ENCODE assay signal across 8 mouse cellular contexts in genomic region chr15:96284711-96285322, GRCm38 (mm10). TPM values are rescaled to one million over a fixed set of nuclear protein-coding genes. Genes with fewer than 3 reads are reported as not detected.
A peak's percentile ranks its signal among the peaks of the same experiment; 100 is the strongest.
DNase-seq lines count a peak whose midpoint lies in the region; ATAC-seq and TF ChIP-seq lines count a peak whose summit lies in the region.

No protein-coding gene starts in this region.

- H3K4me3 ChIP-seq in CH12.LX (replicated peaks in 1 of 3; ENCODE audit: low read depth in 2 of 3, low read length in 2 of 3, poor library complexity in 1 of 3), result peak overlapping the region; percentile 73 to 83 (median 83)
- peak overlapping the region; percentile 93 for H3K4me3 ChIP-seq in embryonic facial prominence, embryonic 11.5 days (ENCODE audit: low read depth, low read length)
- peak overlapping the region; percentile 79 for H3K4me3 ChIP-seq in midbrain, embryonic 10.5 days

- peaks cover 0 to 33% of the 10 kb centered on the region in 2 experiments; a peak in 2 of 4 replicates for H3K4me1 ChIP-seq in CH12.LX (ENCODE audit: control insufficient read depth in 1 of 2, insufficient read depth in 2 of 2)
- H3K4me1 ChIP-seq in embryonic facial prominence, embryonic 11.5 days (ENCODE audit: control insufficient read depth, insufficient read depth, low read length), result no peaks in the 10 kb centered on the region
- peaks cover 45% of the 10 kb centered on the region for H3K4me1 ChIP-seq in midbrain, embryonic 10.5 days

- TF ChIP-seq CTCF in CH12.LX (conservative IDR thresholded peaks at IDR 0.05 in 1 of 2, IDR thresholded peaks at IDR 0.05 in 1 of 2; ENCODE audit: low read depth in 2 of 2, low read length in 2 of 2), result no peak

- dilution Hi-C loops in CH12.LX (cut with MboI; ENCODE audit: extremely low pct_ligation_motif_present, extremely low pct_unique_long_range_greater_than_20kb, low sequenced_read_pairs), result no loop called here

- no peak for TF ChIP-seq RAD21 in CH12.LX (IDR thresholded peaks at IDR 0.05; ENCODE audit: low read depth, low read length)

- intact Hi-C loops in heart, postnatal 36 days (cut with DNase I), result loop anchor here (2.0 to 10.0 kb wide), 10 partner anchors 83 to 962 kb away; partner anchors contain the start of genes Amigo2, Ano6, Pced1b and Scaf11
- intact Hi-C loops in left cerebral cortex, postnatal 14 days (cut with DNase I), result loop anchor here (10.0 kb wide), 3 partner anchors 260 to 520 kb away; no protein-coding TSS in a partner anchor

- H3K9me3 ChIP-seq in CH12.LX (replicated peaks; ENCODE audit: low read length), result peaks cover 10% of the 10 kb centered on the region
- H3K9me3 ChIP-seq in embryonic facial prominence, embryonic 11.5 days (replicated peaks; ENCODE audit: control insufficient read depth, low read length), result no peaks in the 10 kb centered on the region
- H3K9me3 ChIP-seq in midbrain, embryonic 10.5 days (replicated peaks), result no peaks in the 10 kb centered on the region; the same call in 1 of the 2 replicates

- TF ChIP-seq EP300 in CH12.LX (IDR thresholded peaks at IDR 0.05; ENCODE audit: low read length), result no peak

- DNase-seq in embryo, embryonic 10 days (ENCODE audit: low spot score), result peak; percentile 67
- DNase-seq in embryo, embryonic 9.5 days (ENCODE audit: extremely low spot score), result no peak
- DNase-seq in CH12.LX (ENCODE audit: extremely low read depth), result peak; percentile 35
- peak; percentile 58 for DNase-seq in embryonic facial prominence, embryonic 11.5 days (ENCODE audit: low spot score)
- DNase-seq in heart, postnatal 36 days, result peak; percentile 69 to 84
- peak; percentile 18 to 37 for DNase-seq in left cerebral cortex, postnatal 14 days (ENCODE audit: low spot score in 2 of 2)
- peak; percentile 67 for DNase-seq in midbrain, embryonic 10.5 days (ENCODE audit: low spot score)
- DNase-seq in spleen, postnatal 36 days (ENCODE audit: low spot score in 2 of 2), result peak; percentile 50 to 66

- H3K4me2 ChIP-seq in CH12.LX (ENCODE audit: insufficient read depth, low read depth, poor library complexity, severe bottlenecking), result peak overlapping the region; percentile 68; the same call in 1 of the 2 replicates
- H3K4me2 ChIP-seq in embryonic facial prominence, embryonic 11.5 days (ENCODE audit: low read depth, low read length), result peak overlapping the region; percentile 80

- in situ Hi-C loops in CH12.LX (cut with MboI; ENCODE audit: low pct_ligation_motif_present, low pct_unique_long_range_greater_than_20kb, low sequenced_read_pairs), result no loop called here

- peak overlapping the region; percentile 82 for H3K27ac ChIP-seq in CH12.LX (ENCODE audit: insufficient read depth, low read depth)
- H3K27ac ChIP-seq in embryonic facial prominence, embryonic 11.5 days (replicated peaks; ENCODE audit: low read depth, low read length), result peak overlapping the region; percentile 100
- H3K27ac ChIP-seq in midbrain, embryonic 10.5 days (replicated peaks), result peak overlapping the region; percentile 100

- no peaks in the 10 kb centered on the region for H3K27me3 ChIP-seq in CH12.LX (replicated peaks)
- no peaks in the 10 kb centered on the region for H3K27me3 ChIP-seq in embryonic facial prominence, embryonic 11.5 days (ENCODE audit: control insufficient read depth, insufficient read depth, low read length)
- no peaks in the 10 kb centered on the region for H3K27me3 ChIP-seq in midbrain, embryonic 10.5 days (ENCODE audit: low read depth, poor library complexity, severe bottlenecking)

- peaks cover 14 to 26% of the 10 kb centered on the region in 2 experiments for H3K36me3 ChIP-seq in CH12.LX (replicated peaks in 1 of 2; ENCODE audit: control insufficient read depth in 1 of 2, insufficient read depth in 1 of 2, low read length in 1 of 2)
- H3K36me3 ChIP-seq in embryonic facial prominence, embryonic 11.5 days (replicated peaks; ENCODE audit: control insufficient read depth, insufficient read depth, low read depth, low read length), result peaks cover 2% of the 10 kb centered on the region; the same call in 1 of the 2 replicates
- H3K36me3 ChIP-seq in midbrain, embryonic 10.5 days, result peaks cover 27% of the 10 kb centered on the region

- H3K9ac ChIP-seq in CH12.LX (ENCODE audit: insufficient read depth, low read depth), result peak overlapping the region; percentile 94
- peak overlapping the region; percentile 100 for H3K9ac ChIP-seq in embryonic facial prominence, embryonic 11.5 days (replicated peaks; ENCODE audit: low read length)

- ATAC-seq in embryonic facial prominence, embryonic 11.5 days (replicated peaks; ENCODE audit: insufficient number of reproducible peaks, low FRiP score, low TSS enrichment, low read depth), result peak; percentile 27

- no peak for TF ChIP-seq POLR2A in CH12.LX (IDR thresholded peaks at IDR 0.05; ENCODE audit: low read depth, low read length)

- H3K79me2 ChIP-seq in CH12.LX (replicated peaks; ENCODE audit: control insufficient read depth, extremely low read depth, insufficient read depth, poor library complexity, severe bottlenecking), result peaks cover 41% of the 10 kb centered on the region

- under 1% methylated on average over 61 of the region's 67 CpGs for WGBS in embryonic facial prominence, embryonic 11.5 days
- 0% methylated on average over 67 of the region's 67 CpGs for WGBS in midbrain, embryonic 10.5 days

TF ChIP-seq in CH12.LX, 34 proteins besides CTCF, POLR2A, EP300 and RAD21:
- no peak for TF ChIP-seq ZKSCAN1 (IDR thresholded peaks at IDR 0.05; ENCODE audit: borderline replicate concordance, low read depth, low read length)
- peak; percentile 13; the same call in 1 of the 2 replicates for TF ChIP-seq NRF1 (IDR thresholded peaks at IDR 0.05; ENCODE audit: low read depth, low read length)
- no peak for TF ChIP-seq HCFC1 (IDR thresholded peaks at IDR 0.05; ENCODE audit: low read depth, low read length)
- TF ChIP-seq UBTF (IDR thresholded peaks at IDR 0.05; ENCODE audit: low read depth, low read length), result 0 out of 2 replicates have a peak, but pooled peaks have one; percentile 63

RNA-seq across cellular contexts. Expression of gene Arid2, which starts 2.5 kb away (rescaled TPM):
- total RNA-seq in CH12.LX (2012; rRNA removed) (11.8 and 11.9 TPM in 2 replicates), CH12.LX (2014; rRNA removed) (14.1 TPM in 2 replicates)
- polyA plus RNA-seq in CH12.LX (2012; ENCODE audit: insufficient read length, low read depth), result 10.8 and 13.3 TPM in 2 replicates
- 35.5 and 39.3 TPM in 2 replicates for polyA plus RNA-seq in embryonic facial prominence, embryonic 11.5 days (2014; fragmentation: Nextera tagmentation; extraction: Ambion mirVana)
- 10 to 100 TPM; 23.8 to 25.7 TPM for total RNA-seq in heart, postnatal 36 days (2021)
- total RNA-seq in left cerebral cortex, postnatal 14 days (2021), result 10 to 100 TPM; 40.1 to 41.2 TPM
- polyA plus RNA-seq in midbrain, embryonic 10.5 days (2016; fragmentation: Nextera tagmentation; extraction: Ambion mirVana), result 26.2 and 27.6 TPM in 2 replicates
